Mouse (Mus musculus) heart, adult 2 months (tissue): ENCODE data around the gene Nhp2.

Source experiments
- CTCF ChIP-seq: fragments of 200-600 bp; IDR thresholded peaks from 2 replicates; pipeline ENCODE4 v1.8.1; 2022; ENCODE audit warnings: antibody characterized with exemption, mild to moderate bottlenecking, moderate library complexity
- POLR2A ChIP-seq: fragments of 200-500 bp; IDR thresholded peaks from 2 replicates; pipeline ENCODE4 v1.6.1; 2011; ENCODE audit warnings: mild to moderate bottlenecking, low read depth, low read length, control low read depth; ENCODE audit not compliant: insufficient read depth

GRCm38 (mm10) chr11:51646751-51647667 lies 27.5 kb downstream of the Nhp2 start:
- TF ChIP-seq POLR2A (peak; percentile 39; the same call in 1 of the 2 replicates), CTCF (no peak)
